Mouse (Mus musculus) bone marrow, adult 2 months (tissue): ENCODE measurements around the gene Zc2hc1c.

Experiments
- CTCF ChIP-seq: fragments of 200-500 bp; IDR thresholded peaks from 2 replicates; pipeline ENCODE4 v1.5.1; 2011; ENCODE audit warnings: low read length, control low read depth; ENCODE audit not compliant: control insufficient read depth, insufficient read depth
- POLR2A ChIP-seq: fragments of 200-500 bp; IDR thresholded peaks from 2 replicates; pipeline ENCODE4 v1.6.1; 2011; ENCODE audit warnings: low read depth, mild to moderate bottlenecking, control low read depth, low read length, borderline replicate concordance; ENCODE audit not compliant: control insufficient read depth

DNA sequence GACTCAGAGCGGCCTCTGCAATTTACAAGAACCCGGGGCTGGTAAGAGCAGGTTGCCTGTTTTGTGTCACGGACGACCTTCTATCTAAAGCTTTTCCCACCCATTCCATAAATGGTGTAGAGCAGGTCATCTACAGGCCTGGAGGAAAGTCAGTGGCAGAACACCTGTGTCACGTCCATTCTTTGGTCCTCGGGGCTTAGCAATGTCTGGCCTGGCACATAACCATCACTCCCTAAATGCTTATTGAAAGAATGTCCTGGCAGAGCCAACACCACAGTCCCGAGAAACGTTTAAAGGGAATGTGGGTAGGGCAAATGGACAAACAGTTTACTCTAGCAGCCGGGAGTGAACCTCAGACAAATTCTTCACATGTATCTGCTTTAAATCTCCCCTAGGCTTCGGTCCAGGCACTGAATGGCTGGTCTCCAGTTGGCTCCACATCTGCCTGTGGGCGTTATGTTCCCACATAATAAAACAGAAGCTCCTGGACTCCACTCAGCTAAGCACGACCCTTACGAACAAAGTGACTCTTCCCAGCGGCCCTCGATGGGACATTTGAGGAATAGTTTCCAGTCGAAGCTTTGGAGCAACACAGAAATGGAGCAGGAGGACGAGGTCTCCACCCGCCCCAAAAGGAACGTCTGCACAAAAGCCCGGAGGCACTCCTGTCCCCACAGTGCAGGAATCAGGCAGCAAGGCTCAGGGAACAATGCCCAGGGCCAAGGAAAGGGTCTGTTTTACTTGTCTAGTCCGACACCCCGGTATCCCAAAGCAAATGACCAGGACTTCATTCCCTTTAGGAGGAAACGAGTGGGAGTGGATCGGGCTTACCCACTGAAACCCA lies 988 bp downstream of the Zc2hc1c start:
- TF ChIP-seq POLR2A: no peak
- TF ChIP-seq CTCF: no peak
